Mouse (Mus musculus): ENCODE results near the gene Kcmf1. TPM values are rescaled to one million over a fixed set of nuclear protein-coding genes. Genes with fewer than 3 reads are reported as not detected.
"Not testable (repeated sequence)": the region's sequence is repeated elsewhere in the genome, so short reads cannot be mapped to it uniquely, and the experiment has no call there.

Kcmf1 gene
- polyA plus RNA-seq, 1 experiment: 175 TPM

GRCm38 (mm10) chr6:72868688-72869087 is 31.1 kb downstream of the Kcmf1 start:
- no peak for TF ChIP-seq EP300 (IDR thresholded peaks at IDR 0.05; ENCODE audit: insufficient read depth, low read depth, low read length)
- no peak for TF ChIP-seq CTCF (IDR thresholded peaks at IDR 0.05; ENCODE audit: low read depth, low read length)
- no peak for TF ChIP-seq POLR2A (IDR thresholded peaks at IDR 0.05; ENCODE audit: insufficient read depth, low read length)
- H3K27ac ChIP-seq (ENCODE audit: insufficient read depth, low read length): no peak overlapping the region; the same call in 1 of the 2 replicates
- H3K4me3 ChIP-seq (ENCODE audit: low read depth, low read length): no peak overlapping the region
- H3K36me3 ChIP-seq (ENCODE audit: control insufficient read depth, insufficient read depth, low read length, poor library complexity, severe bottlenecking): peaks cover 9% of the 10 kb centered on the region
- no peak overlapping the region for H3K9ac ChIP-seq (ENCODE audit: low read depth, poor library complexity, severe bottlenecking)
- peaks cover 4% of the 10 kb centered on the region for H3K4me1 ChIP-seq (ENCODE audit: control insufficient read depth, insufficient read depth, low read length)
- no peaks in the 10 kb centered on the region for H3K9me3 ChIP-seq (replicated peaks; ENCODE audit: control insufficient read depth, insufficient read depth, low read length, poor library complexity, severe bottlenecking)
- H3K27me3 ChIP-seq (ENCODE audit: control insufficient read depth, insufficient read depth, low read length, poor library complexity, severe bottlenecking): no peaks in the 10 kb centered on the region

DNA sequence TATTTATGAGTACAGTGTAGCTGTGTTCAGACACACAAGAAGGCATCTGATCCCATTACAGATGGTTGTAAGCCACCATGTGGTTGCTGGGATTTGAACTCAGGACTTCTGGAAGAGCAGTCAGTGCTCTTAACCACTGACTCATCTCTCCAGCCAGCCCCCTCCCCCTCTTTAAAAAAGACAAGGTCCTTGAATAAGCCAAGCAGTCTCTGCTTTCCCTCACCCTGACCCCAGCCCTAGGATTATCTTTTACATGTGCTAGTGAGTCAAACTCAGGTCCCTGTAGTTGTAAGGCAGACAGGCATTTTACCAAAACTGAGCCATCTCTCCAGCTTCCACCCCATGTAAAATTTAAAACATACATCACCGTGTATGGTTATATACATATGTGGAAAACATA is 32.0 kb downstream of the Kcmf1 start:
- Histone ChIP-seq H3K27me3 (ENCODE audit: control insufficient read depth, insufficient read depth, low read length, poor library complexity, severe bottlenecking) (no peaks in the 10 kb centered on the region), H3K4me1 (ENCODE audit: control insufficient read depth, insufficient read depth, low read length) (peaks cover 2% of the 10 kb centered on the region), H3K36me3 (ENCODE audit: control insufficient read depth, insufficient read depth, low read length, poor library complexity, severe bottlenecking) (peaks cover 6% of the 10 kb centered on the region), H3K4me3 (ENCODE audit: low read depth, low read length) (no peak overlapping the region), H3K27ac (ENCODE audit: insufficient read depth, low read length) (no peak overlapping the region), H3K9ac (ENCODE audit: low read depth, poor library complexity, severe bottlenecking) (no peak overlapping the region), H3K9me3 (replicated peaks; ENCODE audit: control insufficient read depth, insufficient read depth, low read length, poor library complexity, severe bottlenecking) (no peaks in the 10 kb centered on the region)
- TF ChIP-seq CTCF (IDR thresholded peaks at IDR 0.05; ENCODE audit: low read depth, low read length): no peak
- TF ChIP-seq EP300 (IDR thresholded peaks at IDR 0.05; ENCODE audit: insufficient read depth, low read depth, low read length): no peak
- TF ChIP-seq POLR2A (IDR thresholded peaks at IDR 0.05; ENCODE audit: insufficient read depth, low read length): no peak

DNA sequence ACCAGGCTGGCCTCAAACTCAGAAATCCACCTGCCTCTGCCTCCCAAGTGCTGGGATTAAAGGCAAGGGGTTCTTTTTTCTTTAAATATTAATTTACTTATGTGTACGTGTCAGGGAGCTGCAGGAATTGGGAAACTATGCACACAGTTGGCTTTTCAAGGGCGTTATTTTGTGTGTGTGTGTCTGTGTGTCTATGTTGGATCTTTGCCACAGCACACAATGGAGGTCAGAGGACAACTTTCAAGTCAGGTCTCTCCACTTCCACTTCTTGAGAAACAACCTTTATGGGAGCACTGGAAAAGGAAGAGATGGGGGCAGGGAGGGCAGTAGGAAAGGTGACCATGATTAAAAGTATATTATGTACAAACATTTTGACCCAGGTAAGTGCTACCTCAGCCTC is 33.5 kb downstream of the Kcmf1 start:
- Histone ChIP-seq H3K4me3 (ENCODE audit: low read depth, low read length) (no peak overlapping the region), H3K9ac (ENCODE audit: low read depth, poor library complexity, severe bottlenecking) (no peak overlapping the region)

GRCm38 (mm10) chr6:72862686-72863085 is 37.1 kb downstream of the Kcmf1 start:
- Histone ChIP-seq H3K27ac (ENCODE audit: insufficient read depth, low read length) (peak overlapping the region; percentile 51; the same call in 1 of the 2 replicates), H3K36me3 (ENCODE audit: control insufficient read depth, insufficient read depth, low read length, poor library complexity, severe bottlenecking) (peaks cover 34% of the 10 kb centered on the region)
- H3K9me3 ChIP-seq (replicated peaks; ENCODE audit: control insufficient read depth, insufficient read depth, low read length, poor library complexity, severe bottlenecking); H3K4me1 ChIP-seq (ENCODE audit: control insufficient read depth, insufficient read depth, low read length); H3K27me3 ChIP-seq (ENCODE audit: control insufficient read depth, insufficient read depth, low read length, poor library complexity, severe bottlenecking); H3K4me3 ChIP-seq (ENCODE audit: low read depth, low read length); H3K9ac ChIP-seq (ENCODE audit: low read depth, poor library complexity, severe bottlenecking): not testable (repeated sequence)

More for the DNA sequence above, 33.5 kb downstream of the Kcmf1 start:
- H3K4me1 ChIP-seq (ENCODE audit: control insufficient read depth, insufficient read depth, low read length): peaks cover 2% of the 10 kb centered on the region
- H3K9me3 ChIP-seq (replicated peaks; ENCODE audit: control insufficient read depth, insufficient read depth, low read length, poor library complexity, severe bottlenecking): no peaks in the 10 kb centered on the region
- TF ChIP-seq CTCF (IDR thresholded peaks at IDR 0.05; ENCODE audit: low read depth, low read length) (no peak), EP300 (IDR thresholded peaks at IDR 0.05; ENCODE audit: insufficient read depth, low read depth, low read length) (no peak), POLR2A (IDR thresholded peaks at IDR 0.05; ENCODE audit: insufficient read depth, low read length) (no peak)
- no peak overlapping the region for H3K27ac ChIP-seq (ENCODE audit: insufficient read depth, low read length)
- H3K36me3 ChIP-seq (ENCODE audit: control insufficient read depth, insufficient read depth, low read length, poor library complexity, severe bottlenecking): peaks cover 9% of the 10 kb centered on the region
- H3K27me3 ChIP-seq (ENCODE audit: control insufficient read depth, insufficient read depth, low read length, poor library complexity, severe bottlenecking): no peaks in the 10 kb centered on the region

- Histone ChIP-seq H3K9me3 (replicated peaks; ENCODE audit: control insufficient read depth, insufficient read depth, low read length, poor library complexity, severe bottlenecking) (no peaks in the 10 kb centered on the region), H3K4me3 (ENCODE audit: low read depth, low read length) (no peak overlapping the region), H3K9ac (ENCODE audit: low read depth, poor library complexity, severe bottlenecking) (no peak overlapping the region), H3K27me3 (ENCODE audit: control insufficient read depth, insufficient read depth, low read length, poor library complexity, severe bottlenecking) (no peaks in the 10 kb centered on the region), H3K27ac (ENCODE audit: insufficient read depth, low read length) (no peak overlapping the region), H3K36me3 (ENCODE audit: control insufficient read depth, insufficient read depth, low read length, poor library complexity, severe bottlenecking) (peaks cover 52% of the 10 kb centered on the region), H3K4me1 (ENCODE audit: control insufficient read depth, insufficient read depth, low read length) (peaks cover 3% of the 10 kb centered on the region)
- no peak for TF ChIP-seq POLR2A (IDR thresholded peaks at IDR 0.05; ENCODE audit: insufficient read depth, low read length)
These were observed 45.5 kb downstream of the Kcmf1 start for GRCm38 (mm10) chr6:72854256-72854655.

- H3K9me3 ChIP-seq (replicated peaks; ENCODE audit: control insufficient read depth, insufficient read depth, low read length, poor library complexity, severe bottlenecking): no peaks in the 10 kb centered on the region
- H3K4me1 ChIP-seq (ENCODE audit: control insufficient read depth, insufficient read depth, low read length): peaks cover 3% of the 10 kb centered on the region
- no peak overlapping the region for H3K4me3 ChIP-seq (ENCODE audit: low read depth, low read length)
- H3K27me3 ChIP-seq (ENCODE audit: control insufficient read depth, insufficient read depth, low read length, poor library complexity, severe bottlenecking): no peaks in the 10 kb centered on the region
- peaks cover 51% of the 10 kb centered on the region for H3K36me3 ChIP-seq (ENCODE audit: control insufficient read depth, insufficient read depth, low read length, poor library complexity, severe bottlenecking)
- no peak overlapping the region for H3K27ac ChIP-seq (ENCODE audit: insufficient read depth, low read length)
- no peak overlapping the region for H3K9ac ChIP-seq (ENCODE audit: low read depth, poor library complexity, severe bottlenecking)
- TF ChIP-seq CTCF (IDR thresholded peaks at IDR 0.05; ENCODE audit: low read depth, low read length) (no peak), EP300 (IDR thresholded peaks at IDR 0.05; ENCODE audit: insufficient read depth, low read depth, low read length) (no peak), POLR2A (IDR thresholded peaks at IDR 0.05; ENCODE audit: insufficient read depth, low read length) (no peak)
These were observed 47.6 kb downstream of the Kcmf1 start for GRCm38 (mm10) chr6:72852180-72852579.

Data from ES-Bruce4 (cell line).